Mouse (Mus musculus): ENCODE results near the gene Auts2. TPM values are rescaled to one million over a fixed set of nuclear protein-coding genes. Genes with fewer than 3 reads are reported as not detected.

Auts2 gene
- total and polyA plus RNA-seq, 3 experiments, result not detected

DNA sequence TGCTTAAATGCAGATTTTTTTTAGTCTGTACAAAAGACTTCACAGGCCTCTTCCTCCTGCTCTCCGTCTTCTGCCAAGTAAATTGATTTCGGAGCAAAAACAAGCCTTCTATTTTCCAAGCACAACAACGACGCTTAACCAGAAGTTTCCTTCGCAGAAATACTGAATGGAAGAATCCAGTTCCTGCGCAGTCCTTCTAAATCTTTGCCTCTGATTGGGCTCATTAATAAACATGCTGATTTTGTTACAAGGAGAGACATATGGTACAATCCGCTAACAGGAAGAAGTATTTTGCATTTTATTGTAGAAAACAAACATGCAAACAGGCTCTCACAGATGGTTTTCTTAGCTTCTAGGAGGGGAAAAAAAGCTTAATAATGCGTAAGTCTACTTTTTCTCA is 878.1 kb downstream of the Auts2 start:
- H3K4me2 ChIP-seq (ENCODE audit: insufficient read depth, low read depth, poor library complexity, severe bottlenecking), result no peak overlapping the region
- H3K27me3 ChIP-seq (replicated peaks), result no peaks in the 10 kb centered on the region
- no peak overlapping the region for H3K9ac ChIP-seq (ENCODE audit: insufficient read depth, low read depth)
- no peak for TF ChIP-seq MYC (IDR thresholded peaks at IDR 0.05; ENCODE audit: low read depth, low read length)
- no peak for TF ChIP-seq MAX (IDR thresholded peaks at IDR 0.05; ENCODE audit: low read length)
- no peak overlapping the region for H3K4me3 ChIP-seq (replicated peaks in 1 of 3; ENCODE audit: low read depth in 2 of 3, low read length in 2 of 3, poor library complexity in 1 of 3)
- H3K27ac ChIP-seq (ENCODE audit: insufficient read depth, low read depth), result no peak overlapping the region
- dilution Hi-C loops (cut with MboI; ENCODE audit: extremely low pct_ligation_motif_present, extremely low pct_unique_long_range_greater_than_20kb, low sequenced_read_pairs), result no loop called here
- peaks cover 73% of the 10 kb centered on the region for H3K9me3 ChIP-seq (replicated peaks; ENCODE audit: low read length)
- no peaks in the 10 kb centered on the region for H3K79me2 ChIP-seq (replicated peaks; ENCODE audit: control insufficient read depth, extremely low read depth, insufficient read depth, poor library complexity, severe bottlenecking)
- no peak for DNase-seq (ENCODE audit: extremely low read depth)
- H3K36me3 ChIP-seq (replicated peaks in 1 of 2; ENCODE audit: control insufficient read depth in 1 of 2, insufficient read depth in 1 of 2, low read length in 1 of 2), result no peaks in the 10 kb centered on the region
- H3K4me1 ChIP-seq (ENCODE audit: control insufficient read depth in 1 of 2, insufficient read depth in 2 of 2), result no peaks in the 10 kb centered on the region
- in situ Hi-C loops (cut with MboI; ENCODE audit: low pct_ligation_motif_present, low pct_unique_long_range_greater_than_20kb, low sequenced_read_pairs), result no loop called here

DNA sequence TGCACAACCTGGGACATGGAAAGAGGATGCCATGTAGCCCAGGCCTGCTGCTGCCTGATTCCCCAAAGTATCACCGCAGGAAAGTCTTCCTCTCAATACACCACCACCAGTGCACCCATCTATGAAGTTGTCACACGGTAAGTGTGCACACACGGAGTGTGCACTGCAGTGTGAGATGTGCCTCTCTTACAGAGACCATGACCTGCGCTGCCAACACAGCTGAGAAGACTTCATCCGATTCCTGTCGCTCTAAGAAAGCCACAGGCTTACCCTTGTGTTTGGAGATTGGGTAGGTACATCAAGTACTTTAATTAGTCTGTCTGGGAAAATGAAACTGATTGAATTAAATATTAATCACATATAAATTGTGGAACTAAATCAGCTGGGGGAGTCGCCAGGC is 878.5 kb downstream of the Auts2 start:
- in situ Hi-C loops (cut with MboI; ENCODE audit: low pct_ligation_motif_present, low pct_unique_long_range_greater_than_20kb, low sequenced_read_pairs), result no loop called here
- H3K79me2 ChIP-seq (replicated peaks; ENCODE audit: control insufficient read depth, extremely low read depth, insufficient read depth, poor library complexity, severe bottlenecking), result no peaks in the 10 kb centered on the region
- no peak overlapping the region for H3K4me3 ChIP-seq (replicated peaks in 1 of 3; ENCODE audit: low read depth in 2 of 3, low read length in 2 of 3, poor library complexity in 1 of 3)
- no peak overlapping the region for H3K9ac ChIP-seq (ENCODE audit: insufficient read depth, low read depth)
- no peaks in the 10 kb centered on the region for H3K27me3 ChIP-seq (replicated peaks)
- H3K36me3 ChIP-seq (replicated peaks in 1 of 2; ENCODE audit: control insufficient read depth in 1 of 2, insufficient read depth in 1 of 2, low read length in 1 of 2), result no peaks in the 10 kb centered on the region
- H3K4me2 ChIP-seq (ENCODE audit: insufficient read depth, low read depth, poor library complexity, severe bottlenecking), result no peak overlapping the region
- dilution Hi-C loops (cut with MboI; ENCODE audit: extremely low pct_ligation_motif_present, extremely low pct_unique_long_range_greater_than_20kb, low sequenced_read_pairs), result no loop called here
- TF ChIP-seq GABPA (IDR thresholded peaks at IDR 0.05; ENCODE audit: insufficient replicate concordance, low read depth, low read length), result no peak
- TF ChIP-seq SIN3A (IDR thresholded peaks at IDR 0.05; ENCODE audit: low read length), result no peak
- TF ChIP-seq IRF4 (IDR thresholded peaks at IDR 0.05; ENCODE audit: low read depth, low read length), result no peak
- TF ChIP-seq E2F4 (IDR thresholded peaks at IDR 0.05; ENCODE audit: insufficient replicate concordance, low read depth, low read length), result no peak
- TF ChIP-seq RCOR1 (conservative IDR thresholded peaks at IDR 0.05; ENCODE audit: low read depth, low read length), result no peak
- no peak for TF ChIP-seq EP300 (IDR thresholded peaks at IDR 0.05; ENCODE audit: low read length)
- TF ChIP-seq KAT2A (IDR thresholded peaks at IDR 0.05; ENCODE audit: insufficient replicate concordance, low read length), result no peak
- TF ChIP-seq JUND (conservative IDR thresholded peaks at IDR 0.05; ENCODE audit: low read depth, low read length), result no peak
- no peak for TF ChIP-seq USF1 (IDR thresholded peaks at IDR 0.05; ENCODE audit: low read depth, low read length)
- TF ChIP-seq JUN (IDR thresholded peaks at IDR 0.05; ENCODE audit: insufficient read depth, low read depth, low read length), result no peak
- no peak for TF ChIP-seq NRF1 (IDR thresholded peaks at IDR 0.05; ENCODE audit: low read depth, low read length)
- no peak for TF ChIP-seq HCFC1 (IDR thresholded peaks at IDR 0.05; ENCODE audit: low read depth, low read length)
- no peak for TF ChIP-seq CHD1 (IDR thresholded peaks at IDR 0.05; ENCODE audit: low read depth, low read length)
- no peak for TF ChIP-seq BHLHE40 (IDR thresholded peaks at IDR 0.05; ENCODE audit: low read depth, low read length)
- no peak for TF ChIP-seq ETS1 (conservative IDR thresholded peaks at IDR 0.05; ENCODE audit: low read depth, low read length)
- peaks cover 73% of the 10 kb centered on the region for H3K9me3 ChIP-seq (replicated peaks; ENCODE audit: low read length)
- DNase-seq (ENCODE audit: extremely low read depth), result no peak
- no peak overlapping the region for H3K27ac ChIP-seq (ENCODE audit: insufficient read depth, low read depth)
- H3K4me1 ChIP-seq (ENCODE audit: control insufficient read depth in 1 of 2, insufficient read depth in 2 of 2), result no peaks in the 10 kb centered on the region

All from CH12.LX (cell line).